Mouse (Mus musculus): ENCODE results near the gene Sc5d. TPM values are rescaled to one million over a fixed set of nuclear protein-coding genes. Genes with fewer than 3 reads are reported as not detected.

Gene Sc5d
- polyA plus RNA-seq, 1 experiment from 2014 or later: 59.6 TPM

Other genes with a start within 250 kb of the Sc5d start
- 15.5 and 16.7 TPM in 2 replicates for gene Sorl1, start 140.0 kb downstream of the Sc5d start, polyA plus RNA-seq (2014; fragmentation: Nextera tagmentation; extraction: Ambion mirVana)
- gene Tecta, start 135.7 kb upstream of the Sc5d start, polyA plus RNA-seq (2014; fragmentation: Nextera tagmentation; extraction: Ambion mirVana): 0.71 and 1.9 TPM in 2 replicates
- 5.5 and 7.6 TPM in 2 replicates for gene Tbcel, start 243.6 kb upstream of the Sc5d start, polyA plus RNA-seq (2014; fragmentation: Nextera tagmentation; extraction: Ambion mirVana)

All from stomach, embryonic 14.5 days (tissue).